Mouse (Mus musculus): ENCODE measurements around the gene Zfp945. TPM values are rescaled to one million over a fixed set of nuclear protein-coding genes. Genes with fewer than 3 reads are reported as not detected.
"Not testable (repeated sequence)": the region's sequence is repeated elsewhere in the genome, so short reads cannot be mapped to it uniquely, and the experiment has no call there.

Zfp945 gene
- 21.8 and 24.9 TPM in 2 replicates for total RNA-seq (2014; rRNA removed)
- 11.3 and 13.7 TPM in 2 replicates for polyA plus RNA-seq (2015; fragmentation: Nextera tagmentation; extraction: Ambion mirVana)

GRCm38 (mm10) chr17:22866845-22867481 lies at the start of gene Zfp945:
Zfp945 (minus strand) TSS chr17:22867134.
- H3K27ac ChIP-seq (ENCODE audit: low read depth, low read length): peak within 1 kb of the TSS; percentile 81
- peak within 1 kb of the TSS; percentile 64 for H3K4me3 ChIP-seq (ENCODE audit: low read depth, low read length)
- no peaks in the 10 kb centered on the region for H3K27me3 ChIP-seq (ENCODE audit: insufficient read depth, low read length)
- H3K9me3 ChIP-seq (ENCODE audit: low read length): no peaks in the 10 kb centered on the region
- TF ChIP-seq CTCF (IDR thresholded peaks at IDR 0.05; ENCODE audit: low read depth): no peak
- peak within 1 kb of the TSS; percentile 59 for H3K4me2 ChIP-seq (ENCODE audit: low read depth)
- ATAC-seq (peak; percentile 98), DNase-seq (peak; percentile 84)
- under 1% methylated on average over 20 of the region's 20 CpGs for WGBS
- 0 out of 2 replicates have a peak, but pooled peaks cover 4% of the 10 kb centered on the region for H3K36me3 ChIP-seq (ENCODE audit: insufficient read depth)
- H3K9ac ChIP-seq: peak within 1 kb of the TSS; percentile 64
- H3K4me1 ChIP-seq (ENCODE audit: insufficient read depth): no peaks in the 10 kb centered on the region

- no peaks in the 10 kb centered on the region for H3K4me1 ChIP-seq (ENCODE audit: insufficient read depth)
- no peak overlapping the region for H3K4me2 ChIP-seq (ENCODE audit: low read depth)
- no peak overlapping the region for H3K9ac ChIP-seq
- no peak for TF ChIP-seq CTCF (IDR thresholded peaks at IDR 0.05; ENCODE audit: low read depth)
- 91% methylated on average over 3 of the region's 3 CpGs for WGBS
- H3K27ac ChIP-seq (ENCODE audit: low read depth, low read length): no peak overlapping the region
- DNase-seq (no peak), ATAC-seq (no peak)
- H3K27me3 ChIP-seq (ENCODE audit: insufficient read depth, low read length): no peaks in the 10 kb centered on the region
- no peak overlapping the region for H3K4me3 ChIP-seq (ENCODE audit: low read depth, low read length)
- no peaks in the 10 kb centered on the region for H3K9me3 ChIP-seq (ENCODE audit: low read length)
- no peaks in the 10 kb centered on the region for H3K36me3 ChIP-seq (ENCODE audit: insufficient read depth)
These were observed 21.4 kb upstream of the Zfp945 start for GRCm38 (mm10) chr17:22888302-22888701.

GRCm38 (mm10) chr17:22884059-22884698 lies 17.2 kb upstream of the Zfp945 start:
- no peak for TF ChIP-seq CTCF (IDR thresholded peaks at IDR 0.05; ENCODE audit: low read depth)
- WGBS: 70% methylated on average over 10 of the region's 10 CpGs
- no peak for DNase-seq

GRCm38 (mm10) chr17:22877427-22878307 lies 10.7 kb upstream of the Zfp945 start:
- Histone ChIP-seq H3K9me3 (ENCODE audit: low read length) (no peaks in the 10 kb centered on the region), H3K36me3 (ENCODE audit: insufficient read depth) (no peaks in the 10 kb centered on the region), H3K27me3 (ENCODE audit: insufficient read depth, low read length) (no peaks in the 10 kb centered on the region), H3K4me2 (ENCODE audit: low read depth) (no peak overlapping the region), H3K4me3 (ENCODE audit: low read depth, low read length) (no peak overlapping the region), H3K27ac (ENCODE audit: low read depth, low read length) (no peak overlapping the region), H3K4me1 (ENCODE audit: insufficient read depth) (no peaks in the 10 kb centered on the region), H3K9ac (no peak overlapping the region)
- 95% methylated on average over 10 of the region's 11 CpGs for WGBS
- no peak for DNase-seq
- TF ChIP-seq CTCF (IDR thresholded peaks at IDR 0.05; ENCODE audit: low read depth): no peak
- ATAC-seq: no peak

More at GRCm38 (mm10) chr17:22884059-22884698, 17.2 kb upstream of the Zfp945 start:
- Histone ChIP-seq H3K4me2 (ENCODE audit: low read depth) (no peak overlapping the region), H3K4me3 (ENCODE audit: low read depth, low read length) (no peak overlapping the region), H3K9ac (no peak overlapping the region), H3K36me3 (ENCODE audit: insufficient read depth) (no peaks in the 10 kb centered on the region), H3K27ac (ENCODE audit: low read depth, low read length) (no peak overlapping the region), H3K9me3 (ENCODE audit: low read length) (no peaks in the 10 kb centered on the region), H3K4me1 (ENCODE audit: insufficient read depth) (no peaks in the 10 kb centered on the region), H3K27me3 (ENCODE audit: insufficient read depth, low read length) (no peaks in the 10 kb centered on the region)
- no peak for ATAC-seq

- H3K4me2 ChIP-seq (ENCODE audit: low read depth): no peak overlapping the region
- no peaks in the 10 kb centered on the region for H3K27me3 ChIP-seq (ENCODE audit: insufficient read depth, low read length)
- WGBS: 90% methylated on average over 20 of the region's 20 CpGs
- no peak for TF ChIP-seq CTCF (IDR thresholded peaks at IDR 0.05; ENCODE audit: low read depth)
- no peaks in the 10 kb centered on the region for H3K36me3 ChIP-seq (ENCODE audit: insufficient read depth)
- H3K4me3 ChIP-seq (ENCODE audit: low read depth, low read length): no peak overlapping the region
- no peak overlapping the region for H3K9ac ChIP-seq
- ATAC-seq (no peak), DNase-seq (no peak)
- H3K9me3 ChIP-seq (ENCODE audit: low read length): no peaks in the 10 kb centered on the region
- H3K27ac ChIP-seq (ENCODE audit: low read depth, low read length): no peak overlapping the region
- no peaks in the 10 kb centered on the region for H3K4me1 ChIP-seq (ENCODE audit: insufficient read depth)
These were observed 9.4 kb upstream of the Zfp945 start for GRCm38 (mm10) chr17:22876316-22876715.

GRCm38 (mm10) chr17:22875549-22875948 lies 8.6 kb upstream of the Zfp945 start:
- H3K4me3 ChIP-seq (ENCODE audit: low read depth, low read length); H3K4me1 ChIP-seq (ENCODE audit: insufficient read depth); ATAC-seq; H3K27me3 ChIP-seq (ENCODE audit: insufficient read depth, low read length); H3K9me3 ChIP-seq (ENCODE audit: low read length); DNase-seq; H3K27ac ChIP-seq (ENCODE audit: low read depth, low read length); H3K4me2 ChIP-seq (ENCODE audit: low read depth); H3K36me3 ChIP-seq (ENCODE audit: insufficient read depth); H3K9ac ChIP-seq: not testable (repeated sequence)
- WGBS: 89% methylated on average over 4 of the region's 4 CpGs

All from forebrain, postnatal 0 days (tissue).